Mouse (Mus musculus): ENCODE measurements at regions not wholly inside any gene's neighbourhood (a gene's known extent, or its start where the extent isn't known, plus 50 kb on each side); places are given as distances from the start of the nearest gene placed in this dataset.
"Not testable (repeated sequence)": the region's sequence is repeated elsewhere in the genome, so short reads cannot be mapped to it uniquely, and the experiment has no call there.

DNA sequence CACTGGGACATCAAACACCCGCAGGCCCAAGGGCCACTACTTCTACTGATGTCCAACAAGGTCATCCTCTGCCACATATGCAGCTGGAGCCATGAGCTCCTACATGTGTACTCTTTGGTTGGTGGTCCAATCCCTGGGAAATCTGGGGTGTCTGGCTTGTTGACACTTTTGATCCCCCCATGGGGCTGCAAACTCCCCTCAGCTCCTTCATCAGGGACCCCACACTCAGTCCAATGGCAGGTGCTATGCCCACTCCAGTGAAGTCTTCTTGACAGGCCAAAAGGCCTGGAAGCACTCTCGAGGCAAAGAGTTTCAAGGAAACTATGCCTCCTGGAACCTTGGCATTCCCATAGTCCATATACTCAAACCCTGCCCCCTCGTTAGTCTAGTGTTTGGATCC is 570.8 kb upstream of the Smc2 start:
- Histone ChIP-seq H3K27me3 (ENCODE audit: control insufficient read depth, insufficient read depth, low read length) (no peaks in the 10 kb centered on the region), H3K27ac (replicated peaks; ENCODE audit: low read depth, low read length) (no peak overlapping the region), H3K9me3 (ENCODE audit: control insufficient read depth, low read length) (no peaks in the 10 kb centered on the region), H3K4me3 (replicated peaks; ENCODE audit: low read length) (no peak overlapping the region), H3K4me1 (ENCODE audit: control insufficient read depth, insufficient read depth, low read length) (no peaks in the 10 kb centered on the region), H3K4me2 (replicated peaks; ENCODE audit: low read depth, low read length, severe bottlenecking) (no peak overlapping the region), H3K36me3 (ENCODE audit: control insufficient read depth, insufficient read depth, low read length) (no peaks in the 10 kb centered on the region), H3K9ac (ENCODE audit: low read depth, low read length, severe bottlenecking) (no peak overlapping the region)
- DNase-seq (ENCODE audit: low spot score) (no peak), ATAC-seq (ENCODE audit: low FRiP score, low read depth) (no peak)
- TF ChIP-seq POLR2A (IDR thresholded peaks at IDR 0.05; ENCODE audit: borderline replicate concordance, extremely low read depth, insufficient read depth, insufficient read length) = no peak
- WGBS = 83% methylated on average over 3 of the region's 3 CpGs

DNA sequence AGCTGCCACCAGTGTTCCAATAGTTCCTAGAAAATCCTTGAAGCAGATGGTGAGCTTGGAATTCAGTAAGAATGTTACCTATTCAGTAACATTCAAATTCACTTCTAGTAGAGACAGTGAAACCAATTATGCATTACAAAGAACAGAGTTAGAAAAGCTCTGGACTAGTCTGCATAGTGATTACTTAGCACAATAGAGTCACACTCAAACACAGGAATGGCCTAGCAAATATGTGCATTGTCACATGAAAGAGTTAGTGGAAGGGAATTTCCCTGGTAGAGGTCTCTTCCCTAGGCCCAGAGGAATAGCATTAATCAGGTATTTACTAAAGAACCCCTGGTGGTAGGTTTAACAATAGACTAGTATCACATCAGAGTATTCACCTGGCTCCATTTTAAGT is 570.3 kb upstream of the Smc2 start:
- not testable (repeated sequence) for DNase-seq (ENCODE audit: low spot score); H3K4me2 ChIP-seq (replicated peaks; ENCODE audit: low read depth, low read length, severe bottlenecking); H3K4me1 ChIP-seq (ENCODE audit: control insufficient read depth, insufficient read depth, low read length); H3K9ac ChIP-seq (ENCODE audit: low read depth, low read length, severe bottlenecking); H3K9me3 ChIP-seq (ENCODE audit: control insufficient read depth, low read length); H3K4me3 ChIP-seq (replicated peaks; ENCODE audit: low read length); H3K27me3 ChIP-seq (ENCODE audit: control insufficient read depth, insufficient read depth, low read length); ATAC-seq (ENCODE audit: low FRiP score, low read depth); H3K36me3 ChIP-seq (ENCODE audit: control insufficient read depth, insufficient read depth, low read length); H3K27ac ChIP-seq (replicated peaks; ENCODE audit: low read depth, low read length)

DNA sequence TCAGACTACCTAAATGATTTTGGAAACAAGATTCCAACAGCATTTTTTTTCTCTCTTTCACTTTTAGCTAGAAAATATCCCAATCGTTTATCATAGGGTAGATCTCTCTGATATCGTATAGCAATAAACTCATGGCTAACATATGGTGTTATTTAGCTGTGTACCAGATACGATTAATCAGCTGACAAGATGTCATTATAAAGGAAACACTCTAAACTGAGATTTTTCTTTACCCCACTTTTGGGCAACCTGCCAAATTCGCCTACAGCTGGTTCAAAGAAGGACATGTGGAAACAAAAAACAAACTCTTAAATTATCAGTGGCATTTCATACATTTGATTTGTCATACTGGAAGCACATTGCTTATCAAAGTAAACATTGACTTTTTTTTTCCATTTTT is 553.6 kb upstream of the Smc2 start:
- Histone ChIP-seq H3K9me3 (ENCODE audit: control insufficient read depth, low read length) (no peaks in the 10 kb centered on the region), H3K4me3 (replicated peaks; ENCODE audit: low read length) (no peak overlapping the region), H3K36me3 (ENCODE audit: control insufficient read depth, insufficient read depth, low read length) (no peaks in the 10 kb centered on the region), H3K4me1 (ENCODE audit: control insufficient read depth, insufficient read depth, low read length) (no peaks in the 10 kb centered on the region), H3K27me3 (ENCODE audit: control insufficient read depth, insufficient read depth, low read length) (no peaks in the 10 kb centered on the region), H3K27ac (replicated peaks; ENCODE audit: low read depth, low read length) (no peak overlapping the region), H3K4me2 (replicated peaks; ENCODE audit: low read depth, low read length, severe bottlenecking) (no peak overlapping the region), H3K9ac (ENCODE audit: low read depth, low read length, severe bottlenecking) (no peak overlapping the region)
- ATAC-seq (ENCODE audit: low FRiP score, low read depth) (no peak), DNase-seq (ENCODE audit: low spot score) (no peak)
- TF ChIP-seq POLR2A (IDR thresholded peaks at IDR 0.05; ENCODE audit: borderline replicate concordance, extremely low read depth, insufficient read depth, insufficient read length) = no peak
- WGBS = 54% methylated on average over 4 of the region's 4 CpGs

DNA sequence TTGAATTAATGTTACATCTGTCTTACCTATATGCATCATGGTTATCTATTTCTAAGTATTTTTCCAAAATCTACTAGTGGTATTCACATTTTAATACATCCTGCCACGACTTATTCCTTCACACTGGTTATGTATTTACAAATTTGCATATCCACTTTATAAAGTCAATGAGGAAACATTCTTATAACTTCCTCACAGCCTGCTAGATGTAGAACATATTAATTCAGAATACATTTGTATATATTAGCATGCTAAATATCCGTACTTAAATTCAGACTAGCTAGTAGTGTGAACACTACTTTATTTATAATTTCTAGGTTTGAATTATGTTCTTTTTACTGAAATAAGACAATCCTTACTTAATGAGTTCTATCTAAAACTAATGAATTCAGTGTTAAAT is 549.8 kb upstream of the Smc2 start:
- no peak overlapping the region for H3K27ac ChIP-seq (replicated peaks; ENCODE audit: low read depth, low read length)
- H3K9me3 ChIP-seq (ENCODE audit: control insufficient read depth, low read length) = no peaks in the 10 kb centered on the region
- no peak for DNase-seq (ENCODE audit: low spot score)
- H3K4me2 ChIP-seq (replicated peaks; ENCODE audit: low read depth, low read length, severe bottlenecking) = no peak overlapping the region
- ATAC-seq (ENCODE audit: low FRiP score, low read depth) = no peak
- H3K36me3 ChIP-seq (ENCODE audit: control insufficient read depth, insufficient read depth, low read length) = no peaks in the 10 kb centered on the region
- no peak overlapping the region for H3K9ac ChIP-seq (ENCODE audit: low read depth, low read length, severe bottlenecking)
- WGBS = 85% methylated on average over 2 of the region's 2 CpGs
- no peaks in the 10 kb centered on the region for H3K4me1 ChIP-seq (ENCODE audit: control insufficient read depth, insufficient read depth, low read length)
- TF ChIP-seq POLR2A (IDR thresholded peaks at IDR 0.05; ENCODE audit: borderline replicate concordance, extremely low read depth, insufficient read depth, insufficient read length) = no peak
- no peaks in the 10 kb centered on the region for H3K27me3 ChIP-seq (ENCODE audit: control insufficient read depth, insufficient read depth, low read length)
- H3K4me3 ChIP-seq (replicated peaks; ENCODE audit: low read length) = no peak overlapping the region

DNA sequence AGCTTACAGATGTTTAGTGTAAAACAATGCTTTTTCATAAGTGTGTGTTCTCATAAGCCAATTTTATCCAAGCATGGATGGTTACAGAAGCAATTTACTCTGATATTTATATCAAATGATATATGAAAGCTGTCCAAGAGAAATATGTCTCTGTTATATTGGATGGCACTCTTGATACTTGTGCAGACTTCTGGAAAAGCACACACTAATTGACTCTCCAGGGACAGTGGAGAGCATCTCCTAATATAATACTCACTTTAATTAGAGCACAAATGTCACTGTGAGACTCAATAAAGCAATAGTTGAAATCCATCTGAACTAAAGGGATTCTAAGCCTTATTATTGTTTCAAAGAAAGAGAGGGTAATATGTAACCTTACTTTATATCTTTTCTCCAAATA is 510.8 kb upstream of the Smc2 start:
- H3K36me3 ChIP-seq (ENCODE audit: control insufficient read depth, insufficient read depth, low read length) = no peaks in the 10 kb centered on the region
- no peak overlapping the region for H3K9ac ChIP-seq (ENCODE audit: low read depth, low read length, severe bottlenecking)
- H3K27ac ChIP-seq (replicated peaks; ENCODE audit: low read depth, low read length) = no peak overlapping the region
- DNase-seq (ENCODE audit: low spot score) = no peak
- H3K9me3 ChIP-seq (ENCODE audit: control insufficient read depth, low read length) = no peaks in the 10 kb centered on the region
- no peaks in the 10 kb centered on the region for H3K4me1 ChIP-seq (ENCODE audit: control insufficient read depth, insufficient read depth, low read length)
- no peak overlapping the region for H3K4me2 ChIP-seq (replicated peaks; ENCODE audit: low read depth, low read length, severe bottlenecking)
- no peaks in the 10 kb centered on the region for H3K27me3 ChIP-seq (ENCODE audit: control insufficient read depth, insufficient read depth, low read length)
- TF ChIP-seq POLR2A (IDR thresholded peaks at IDR 0.05; ENCODE audit: borderline replicate concordance, extremely low read depth, insufficient read depth, insufficient read length) = no peak
- no peak for ATAC-seq (ENCODE audit: low FRiP score, low read depth)
- H3K4me3 ChIP-seq (replicated peaks; ENCODE audit: low read length) = no peak overlapping the region

DNA sequence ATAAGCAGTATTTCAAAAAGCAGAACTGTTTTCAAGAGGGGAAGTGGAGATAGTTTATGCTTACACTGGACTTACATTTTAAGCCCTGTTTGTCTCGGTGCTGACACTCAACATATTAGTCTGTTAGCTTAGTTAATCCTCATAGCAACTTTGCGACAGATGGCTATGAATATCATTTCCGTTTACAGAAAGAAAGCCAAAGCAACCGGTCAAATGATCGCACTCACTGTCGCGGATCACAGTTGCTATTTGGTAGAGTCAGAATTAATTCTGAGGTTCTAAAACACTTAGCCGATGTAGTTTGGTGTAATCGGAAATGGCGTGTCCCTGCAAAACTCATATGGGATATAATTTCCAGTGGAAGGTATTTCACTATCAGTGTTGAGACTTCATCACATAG is 469.3 kb upstream of the Smc2 start:
- Histone ChIP-seq H3K4me3 (replicated peaks; ENCODE audit: low read length) (no peak overlapping the region), H3K27me3 (ENCODE audit: control insufficient read depth, insufficient read depth, low read length) (no peaks in the 10 kb centered on the region), H3K27ac (replicated peaks; ENCODE audit: low read depth, low read length) (no peak overlapping the region), H3K4me2 (replicated peaks; ENCODE audit: low read depth, low read length, severe bottlenecking) (no peak overlapping the region), H3K4me1 (ENCODE audit: control insufficient read depth, insufficient read depth, low read length) (no peaks in the 10 kb centered on the region), H3K9me3 (ENCODE audit: control insufficient read depth, low read length) (no peaks in the 10 kb centered on the region), H3K9ac (ENCODE audit: low read depth, low read length, severe bottlenecking) (no peak overlapping the region), H3K36me3 (ENCODE audit: control insufficient read depth, insufficient read depth, low read length) (no peaks in the 10 kb centered on the region)
- DNase-seq (ENCODE audit: low spot score) = no peak
- no peak for ATAC-seq (ENCODE audit: low FRiP score, low read depth)
- 92% methylated on average over 10 of the region's 10 CpGs for WGBS
- TF ChIP-seq POLR2A (IDR thresholded peaks at IDR 0.05; ENCODE audit: borderline replicate concordance, extremely low read depth, insufficient read depth, insufficient read length) = no peak

All from limb, embryonic 14.5 days (tissue).